Mouse (Mus musculus) testis, adult 2 months (tissue): ENCODE data around the gene Wdr54.

ENCODE experiments used
- CTCF ChIP-seq: fragments of 200-500 bp; IDR thresholded peaks from 2 replicates; pipeline ENCODE4 v1.5.1; 2012; ENCODE audit warnings: low read depth, mild to moderate bottlenecking, inconsistent platforms, low read length, moderate library complexity; ENCODE audit not compliant: control insufficient read depth, insufficient read depth, insufficient replicate concordance
- POLR2A ChIP-seq: fragments of 200-500 bp; IDR thresholded peaks from 2 replicates; pipeline ENCODE4 v1.6.1; 2012; ENCODE audit warnings: low read depth, mild to moderate bottlenecking, inconsistent platforms, low read length, moderate library complexity; ENCODE audit not compliant: control insufficient read depth

GRCm38 (mm10) chr6:83175996-83176395, 19.8 kb upstream of the Wdr54 start:
- TF ChIP-seq CTCF (no peak), POLR2A (no peak)
